Mouse (Mus musculus) stomach, embryonic 14.5 days (tissue): Measurements from ENCODE around the gene Drap1. TPM values are rescaled to one million over a fixed set of nuclear protein-coding genes. Genes with fewer than 3 reads are reported as not detected.

ENCODE experiments used
- ATAC-seq: fragments of 200-750 bp; cut with Nextera tagmentation; 2 replicates; pipeline ENCODE4 v1.8.0; 2017; ENCODE audit warnings: low read depth, moderate TSS enrichment; ENCODE audit not compliant: insufficient number of reproducible peaks, insufficient read depth, low FRiP score
- H3K27ac ChIP-seq: fragments of 300-500 bp; sonication (generic); 2 replicates; pipeline ENCODE4 v1.5.1; 2014; ENCODE audit warnings: mild to moderate bottlenecking, low read length, moderate library complexity, mixed read lengths
- H3K27me3 ChIP-seq: fragments of 300-500 bp; sonication (generic); 2 replicates; pipeline ENCODE4 v1.6.1; 2014; ENCODE audit warnings: low read length, control low read depth, mixed read lengths; ENCODE audit not compliant: control insufficient read depth, insufficient read depth
- H3K36me3 ChIP-seq: fragments of 300-500 bp; sonication (generic); 2 replicates; pipeline ENCODE4 v1.6.1; 2014; ENCODE audit warnings: mild to moderate bottlenecking, control low read depth, low read length, moderate library complexity, mixed read lengths; ENCODE audit not compliant: control insufficient read depth, insufficient read depth
- H3K4me1 ChIP-seq: fragments of 300-500 bp; sonication (generic); 2 replicates; pipeline ENCODE4 v1.6.1; 2014; ENCODE audit warnings: low read length, control low read depth, mixed read lengths; ENCODE audit not compliant: control insufficient read depth, insufficient read depth
- H3K4me2 ChIP-seq: fragments of 300-500 bp; sonication (generic); replicated peaks from 2 replicates; pipeline ENCODE4 v1.6.1; 2014; ENCODE audit warnings: low read depth, low read length, control low read depth
- H3K4me3 ChIP-seq: fragments of 300-500 bp; sonication (generic); 2 replicates; pipeline ENCODE4 v1.5.1; 2014; ENCODE audit warnings: low read depth, low read length, control low read depth
- H3K9ac ChIP-seq: fragments of 300-500 bp; sonication (generic); replicated peaks from 2 replicates; pipeline ENCODE4 v1.6.1; 2014; ENCODE audit warnings: low read depth, mild to moderate bottlenecking, control low read depth, low read length, moderate library complexity, mixed read lengths
- H3K9me3 ChIP-seq: fragments of 300-500 bp; sonication (generic); 2 replicates; pipeline ENCODE4 v1.6.1; 2016; ENCODE audit warnings: low read depth, low read length, control low read depth; ENCODE audit not compliant: control insufficient read depth
- WGBS: fragments of 180-500 bp; shearing (Covaris S2); extraction: QIAGEN DNeasy Blood & Tissue Kit; methylation state at CpG from one replicate; pipeline ENCODE4 v1.1.7; 2014; 5-methylcytosine and 5-hydroxymethylcytosine counted together
- polyA plus RNA-seq: library from polyadenylated mRNA; unstranded; fragments of >200 nt; fragmentation: Nextera tagmentation; extraction: Ambion mirVana; gene quantifications from 2 replicates; pipeline ENCODE4 v1.2.1, GENCODE M21; 2014

Drap1 gene
- polyA plus RNA-seq, 1 experiment from 2014 or later: 198 TPM

- Histone ChIP-seq H3K9ac (no peak overlapping the region), H3K4me2 (no peak overlapping the region), H3K27ac (no peak overlapping the region), H3K4me3 (no peak overlapping the region), H3K9me3 (no peaks in the 10 kb centered on the region), H3K27me3 (no peaks in the 10 kb centered on the region), H3K4me1 (no peaks in the 10 kb centered on the region), H3K36me3 (peaks cover 48% of the 10 kb centered on the region)
- ATAC-seq: no peak
- WGBS: 63% methylated on average over 4 of the region's 4 CpGs
Observed at GRCm38 (mm10) chr19:5374748-5375147, 50.0 kb downstream of the Drap1 start.

GRCm38 (mm10) chr19:5374177-5374576 lies 50.6 kb downstream of the Drap1 start:
- Histone ChIP-seq H3K4me3 (no peak overlapping the region), H3K9ac (no peak overlapping the region), H3K9me3 (no peaks in the 10 kb centered on the region), H3K27me3 (no peaks in the 10 kb centered on the region), H3K4me2 (no peak overlapping the region), H3K27ac (no peak overlapping the region), H3K36me3 (peaks cover 48% of the 10 kb centered on the region), H3K4me1 (no peaks in the 10 kb centered on the region)
- 80% methylated on average over 4 of the region's 4 CpGs for WGBS
- ATAC-seq: no peak

Other genes starting within 250 kb of the Drap1 start
- 23.5 and 23.7 TPM in 2 replicates for gene Pacs1, start 151.9 kb downstream of the Drap1 start, polyA plus RNA-seq
- 325 and 343 TPM in 2 replicates for gene Sf3b2, start 129.5 kb downstream of the Drap1 start, polyA plus RNA-seq
- gene Gal3st3, start 126.6 kb downstream of the Drap1 start, polyA plus RNA-seq: 3.1 and 3.3 TPM in 2 replicates
- not detected in 2 replicates for gene Catsper1, start 89.2 kb downstream of the Drap1 start, polyA plus RNA-seq
- gene Cst6, start 75.4 kb downstream of the Drap1 start, polyA plus RNA-seq: 0.78 and 1.5 TPM in 2 replicates
- 44.3 and 45.9 TPM in 2 replicates for gene Eif1ad, start 58.2 kb downstream of the Drap1 start, polyA plus RNA-seq
- 434 and 456 TPM in 2 replicates for gene Banf1, start 57.8 kb downstream of the Drap1 start, polyA plus RNA-seq
- 56.3 and 65.0 TPM in 2 replicates for gene Sart1, start 36.3 kb downstream of the Drap1 start, polyA plus RNA-seq
- gene Tsga10ip, start 22.5 kb downstream of the Drap1 start, polyA plus RNA-seq: 2.0 TPM in 1 of 2 replicates, not detected in the other
- gene AI837181, start 165 bp upstream of the Drap1 start, polyA plus RNA-seq: 35.8 and 39.2 TPM in 2 replicates
- not detected in 2 replicates for gene Fosl1, start 22.6 kb upstream of the Drap1 start, polyA plus RNA-seq
- gene Ccdc85b, start 32.9 kb upstream of the Drap1 start, polyA plus RNA-seq: 6.8 and 7.8 TPM in 2 replicates
- gene Fibp, start 35.6 kb upstream of the Drap1 start, polyA plus RNA-seq: 126 and 130 TPM in 2 replicates
- gene Ctsw, start 43.5 kb upstream of the Drap1 start, polyA plus RNA-seq: 1.5 and 2.3 TPM in 2 replicates
- gene Efemp2, start 49.0 kb upstream of the Drap1 start, polyA plus RNA-seq: 177 and 179 TPM in 2 replicates
- 41.2 and 46.6 TPM in 2 replicates for gene Mus81, start 63.4 kb upstream of the Drap1 start, polyA plus RNA-seq
- gene Cfl1, start 65.5 kb upstream of the Drap1 start, polyA plus RNA-seq: 2,904 and 2,937 TPM in 2 replicates
- 0.25 and 0.42 TPM in 2 replicates for gene 1700020D05Rik, start 78.8 kb upstream of the Drap1 start, polyA plus RNA-seq
- gene Snx32, start 85.6 kb upstream of the Drap1 start, polyA plus RNA-seq: 12.4 and 13.0 TPM in 2 replicates
- 11.2 and 11.5 TPM in 2 replicates for gene Ovol1, start 135.7 kb upstream of the Drap1 start, polyA plus RNA-seq
- 5.5 and 6.1 TPM in 2 replicates for gene Ap5b1, start 143.0 kb upstream of the Drap1 start, polyA plus RNA-seq
- 113 and 119 TPM in 2 replicates for gene Rnaseh2c, start 176.9 kb upstream of the Drap1 start, polyA plus RNA-seq
- 30.5 and 37.0 TPM in 2 replicates for gene Kat5, start 185.3 kb upstream of the Drap1 start, polyA plus RNA-seq
- 49.0 and 52.2 TPM in 2 replicates for gene Rela, start 212.5 kb upstream of the Drap1 start, polyA plus RNA-seq
- 15.2 and 19.4 TPM in 2 replicates for gene Sipa1, start 238.7 kb upstream of the Drap1 start, polyA plus RNA-seq